Mouse (Mus musculus) liver, postnatal 0 days (tissue): ENCODE results near the gene Emb. TPM values are rescaled to one million over a fixed set of nuclear protein-coding genes. Genes with fewer than 3 reads are reported as not detected.
A peak's percentile ranks its signal among the peaks of the same experiment; 100 is the strongest.

Experiments used
- ATAC-seq: fragments of 200-750 bp; cut with Nextera tagmentation; 2 replicates; pipeline ENCODE4 v1.8.0; 2017; ENCODE audit warnings: mild to moderate bottlenecking, moderate library complexity
- DNase-seq: peaks from one replicate; pipeline ENCODE4 v3.0.0-alpha.2; 2016
- H3K27ac ChIP-seq: fragments of 300-500 bp; sonication (generic); 2 replicates; pipeline ENCODE4 v1.5.1; 2014; ENCODE audit warnings: antibody characterized with exemption, moderate library complexity, mild to moderate bottlenecking, low read depth
- H3K27me3 ChIP-seq: fragments of 300-500 bp; sonication (generic); 2 replicates; pipeline ENCODE4 v1.6.1; 2014; ENCODE audit warnings: low read length, control low read depth, mixed read lengths; ENCODE audit not compliant: insufficient read depth
- H3K36me3 ChIP-seq: fragments of 300-500 bp; sonication (generic); replicated peaks from 2 replicates; pipeline ENCODE4 v1.6.1; 2014; ENCODE audit warnings: mild to moderate bottlenecking, control low read depth, low read length, moderate library complexity, mixed read lengths; ENCODE audit not compliant: insufficient read depth
- H3K4me1 ChIP-seq: fragments of 300-500 bp; sonication (generic); 2 replicates; pipeline ENCODE4 v1.6.1; 2014; ENCODE audit warnings: antibody characterized with exemption, mild to moderate bottlenecking, control low read depth; ENCODE audit not compliant: insufficient read depth
- H3K4me2 ChIP-seq: fragments of 300-500 bp; sonication (generic); 2 replicates; pipeline ENCODE4 v1.6.1; 2014; ENCODE audit warnings: low read depth, mild to moderate bottlenecking, low read length, moderate library complexity, mixed read lengths
- H3K4me3 ChIP-seq: fragments of 300-500 bp; sonication (generic); 2 replicates; pipeline ENCODE4 v1.5.1; 2014; ENCODE audit warnings: low read depth, low read length
- H3K9ac ChIP-seq: fragments of 300-500 bp; sonication (generic); replicated peaks from 2 replicates; pipeline ENCODE4 v1.6.1; 2014; ENCODE audit warnings: mild to moderate bottlenecking, moderate library complexity
- H3K9me3 ChIP-seq: fragments of 300-500 bp; sonication (generic); 2 replicates; pipeline ENCODE4 v1.6.1; 2016; ENCODE audit warnings: mild to moderate bottlenecking, control low read depth, low read length, mixed read lengths
- CTCF ChIP-seq: sonication (generic); IDR thresholded peaks from 2 replicates; pipeline ENCODE4 v1.5.1; 2016; ENCODE audit warnings: antibody characterized with exemption, low read depth
- EP300 ChIP-seq: IDR thresholded peaks from 2 replicates; pipeline ENCODE4 v1.6.1; 2016; ENCODE audit warnings: antibody characterized with exemption, low read depth, mild to moderate bottlenecking
- WGBS: fragments of 180-500 bp; shearing (Covaris S2); extraction: QIAGEN DNeasy Blood & Tissue Kit; methylation state at CpG from one replicate; pipeline ENCODE4 v1.1.7; 2014; ENCODE audit not compliant: insufficient replicate concordance; 5-methylcytosine and 5-hydroxymethylcytosine counted together
- polyA plus RNA-seq: library from polyadenylated mRNA; unstranded; fragments of >200 nt; fragmentation: Nextera tagmentation; extraction: Ambion mirVana; gene quantifications from 2 replicates; pipeline ENCODE4 v1.2.1, GENCODE M21; 2015

The Emb gene
- polyA plus RNA-seq, 1 experiment from 2014 or later, result 15.4 TPM

GRCm38 (mm10) chr13:117225561-117225960 lies 17.2 kb downstream of the Emb start:
- H3K27me3 ChIP-seq, result peaks cover 14% of the 10 kb centered on the region
- no peak overlapping the region for H3K4me3 ChIP-seq
- ATAC-seq, result no peak
- no peak overlapping the region for H3K27ac ChIP-seq
- no peak for TF ChIP-seq CTCF
- no peak for TF ChIP-seq EP300
- no peaks in the 10 kb centered on the region for H3K9me3 ChIP-seq
- H3K4me1 ChIP-seq, result peaks cover 7% of the 10 kb centered on the region; the same call in 1 of the 2 replicates
- no peak overlapping the region for H3K9ac ChIP-seq
- WGBS, result 43% methylated on average over 6 of the region's 6 CpGs
- H3K4me2 ChIP-seq, result no peak overlapping the region
- no peaks in the 10 kb centered on the region for H3K36me3 ChIP-seq
- no peak for DNase-seq

- Histone ChIP-seq H3K4me3 (no peak overlapping the region), H3K4me2 (no peak overlapping the region), H3K4me1 (no peaks in the 10 kb centered on the region), H3K9ac (no peak overlapping the region), H3K27me3 (no peaks in the 10 kb centered on the region), H3K36me3 (no peaks in the 10 kb centered on the region), H3K9me3 (no peaks in the 10 kb centered on the region), H3K27ac (no peak overlapping the region)
- TF ChIP-seq EP300 (no peak), CTCF (no peak)
- ATAC-seq (no peak), DNase-seq (no peak)
- WGBS, result 63% methylated on average over 6 of the region's 6 CpGs
Measured at GRCm38 (mm10) chr13:117230371-117231110, 22.2 kb downstream of the Emb start.

GRCm38 (mm10) chr13:117233808-117234207 lies 25.5 kb downstream of the Emb start:
- ATAC-seq, result no peak
- DNase-seq, result no peak

GRCm38 (mm10) chr13:117234486-117234885 lies 26.1 kb downstream of the Emb start:
- no peak overlapping the region for H3K4me3 ChIP-seq
- H3K27ac ChIP-seq, result no peak overlapping the region
- no peak for ATAC-seq
- no peaks in the 10 kb centered on the region for H3K9me3 ChIP-seq
- peaks cover 3% of the 10 kb centered on the region; the same call in 1 of the 2 replicates for H3K4me1 ChIP-seq
- no peaks in the 10 kb centered on the region for H3K27me3 ChIP-seq
- no peak for DNase-seq
- H3K36me3 ChIP-seq, result no peaks in the 10 kb centered on the region
- H3K9ac ChIP-seq, result no peak overlapping the region
- no peak overlapping the region for H3K4me2 ChIP-seq
- TF ChIP-seq CTCF, result no peak
- TF ChIP-seq EP300, result no peak
- WGBS, result 80% methylated on average over 7 of the region's 7 CpGs

More at GRCm38 (mm10) chr13:117233808-117234207, 25.5 kb downstream of the Emb start:
- Histone ChIP-seq H3K4me3 (no peak overlapping the region), H3K4me1 (peaks cover 3% of the 10 kb centered on the region; the same call in 1 of the 2 replicates), H3K9ac (no peak overlapping the region), H3K36me3 (no peaks in the 10 kb centered on the region), H3K4me2 (no peak overlapping the region), H3K27ac (no peak overlapping the region), H3K9me3 (no peaks in the 10 kb centered on the region), H3K27me3 (no peaks in the 10 kb centered on the region)
- 77% methylated on average over 8 of the region's 8 CpGs for WGBS
- no peak for TF ChIP-seq EP300
- no peak for TF ChIP-seq CTCF

- ATAC-seq, result peak; percentile 86
Measured at GRCm38 (mm10) chr13:117235530-117236212, 27.3 kb downstream of the Emb start.

DNA sequence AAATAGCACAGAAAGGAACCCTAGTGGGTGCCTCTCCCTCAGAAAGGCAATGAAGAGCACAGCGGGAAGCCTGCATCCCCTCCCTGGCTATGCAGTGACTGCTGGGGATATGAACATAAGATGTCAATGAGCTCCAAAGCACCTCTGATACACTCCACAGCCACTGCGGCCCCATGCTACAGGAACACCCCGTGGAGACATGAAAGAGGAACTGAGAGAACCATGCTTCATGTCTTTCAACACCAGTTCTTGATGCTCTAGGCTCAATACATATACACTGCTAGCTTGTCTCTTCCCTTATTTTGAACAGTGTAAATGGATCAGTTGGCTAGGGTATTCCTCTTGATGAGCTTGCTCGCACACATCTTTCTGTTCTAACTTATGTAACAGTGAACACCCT lies 28.8 kb downstream of the Emb start:
- peak; percentile 42 for DNase-seq
- no peaks in the 10 kb centered on the region for H3K9me3 ChIP-seq
- no peak overlapping the region for H3K9ac ChIP-seq
- peaks cover 3% of the 10 kb centered on the region; the same call in 1 of the 2 replicates for H3K4me1 ChIP-seq
- no peaks in the 10 kb centered on the region for H3K36me3 ChIP-seq
- no peaks in the 10 kb centered on the region for H3K27me3 ChIP-seq
- H3K4me3 ChIP-seq, result no peak overlapping the region
- ATAC-seq, result peak; percentile 58; the same call in 1 of the 2 replicates
- H3K4me2 ChIP-seq, result no peak overlapping the region
- WGBS, result 48% methylated on average over 4 of the region's 4 CpGs
- H3K27ac ChIP-seq, result 0 out of 2 replicates have a peak overlapping the region, but pooled peaks have one; percentile 58
- TF ChIP-seq CTCF (no peak), EP300 (no peak)

More at GRCm38 (mm10) chr13:117235530-117236212, 27.3 kb downstream of the Emb start:
- TF ChIP-seq EP300, result no peak
- H3K4me1 ChIP-seq, result peaks cover 3% of the 10 kb centered on the region; the same call in 1 of the 2 replicates
- H3K27ac ChIP-seq, result peak overlapping the region; percentile 44; the same call in 1 of the 2 replicates
- H3K4me2 ChIP-seq, result no peak overlapping the region
- no peak overlapping the region for H3K9ac ChIP-seq
- no peak overlapping the region for H3K4me3 ChIP-seq
- H3K9me3 ChIP-seq, result no peaks in the 10 kb centered on the region
- WGBS, result 42% methylated on average over 11 of the region's 11 CpGs
- no peaks in the 10 kb centered on the region for H3K36me3 ChIP-seq
- H3K27me3 ChIP-seq, result no peaks in the 10 kb centered on the region
- peak; percentile 63 for DNase-seq
